Mouse (Mus musculus): Measurements from ENCODE around the gene Xpo5.

DNA sequence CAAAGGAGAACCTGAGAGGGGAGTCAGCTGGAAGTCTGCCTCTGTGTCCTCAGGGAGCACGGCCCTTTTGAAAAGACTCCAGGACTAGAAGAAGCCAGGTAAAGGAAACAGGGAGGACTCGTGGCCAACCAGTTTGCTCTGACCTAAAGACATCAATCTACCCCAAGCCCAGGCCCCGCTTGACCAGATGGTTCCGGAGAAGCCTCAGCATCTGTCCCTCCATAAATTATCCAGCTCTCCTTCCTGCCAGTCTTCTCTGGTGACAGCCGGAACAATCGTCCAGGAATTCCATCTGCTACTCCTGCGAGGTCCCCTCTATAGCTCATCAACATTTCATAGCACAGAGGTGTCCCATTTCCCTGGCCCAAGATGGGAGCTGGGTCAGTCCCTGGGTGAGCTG, 82.1 kb downstream of the Xpo5 start:
- TF ChIP-seq NRF1 (IDR thresholded peaks at IDR 0.05; ENCODE audit: low read depth, low read length) (no peak), TBP (conservative IDR thresholded peaks at IDR 0.05; ENCODE audit: low read depth, low read length) (no peak), ELF1 (IDR thresholded peaks at IDR 0.05; ENCODE audit: low read depth, low read length) (no peak), CTCF (conservative IDR thresholded peaks at IDR 0.05 in 1 of 2, IDR thresholded peaks at IDR 0.05 in 1 of 2; ENCODE audit: low read depth in 2 of 2, low read length in 2 of 2) (no peak), ZKSCAN1 (IDR thresholded peaks at IDR 0.05; ENCODE audit: borderline replicate concordance, low read depth, low read length) (no peak), MAX (IDR thresholded peaks at IDR 0.05; ENCODE audit: low read length) (no peak), MAZ (IDR thresholded peaks at IDR 0.05; ENCODE audit: low read depth, low read length) (no peak), MEF2A (IDR thresholded peaks at IDR 0.05; ENCODE audit: borderline replicate concordance, low read depth, low read length) (no peak), TCF12 (IDR thresholded peaks at IDR 0.05; ENCODE audit: low read depth, low read length) (no peak), MXI1 (IDR thresholded peaks at IDR 0.05; ENCODE audit: low read depth, low read length) (no peak), POLR2A (IDR thresholded peaks at IDR 0.05; ENCODE audit: low read depth, low read length) (no peak), MAFK (IDR thresholded peaks at IDR 0.05; ENCODE audit: insufficient replicate concordance, low read length) (no peak)

Measured in CH12.LX (cell line).